Mouse (Mus musculus) embryonic fibroblast, embryonic 13.5 days (primary cell): Measurements from ENCODE around the gene Pcbp3.

Experiments
- CTCF ChIP-seq: IDR thresholded peaks from 2 replicates; pipeline ENCODE4 v1.5.1; 2011; ENCODE audit warnings: mild to moderate bottlenecking, control low read depth, low read length, moderate library complexity, borderline replicate concordance; ENCODE audit not compliant: insufficient read depth
- POLR2A ChIP-seq: IDR thresholded peaks from 2 replicates; pipeline ENCODE4 v1.6.1; 2011; ENCODE audit warnings: low read depth, mild to moderate bottlenecking, control low read depth, low read length, moderate library complexity

GRCm38 (mm10) chr10:76874398-76874797 lies 87.3 kb downstream of the Pcbp3 start:
- TF ChIP-seq CTCF: no peak
- no peak for TF ChIP-seq POLR2A
